Mouse (Mus musculus): ENCODE results near the gene Baz2a. TPM values are rescaled to one million over a fixed set of nuclear protein-coding genes. Genes with fewer than 3 reads are reported as not detected.

The Baz2a gene
- polyA plus RNA-seq, 1 experiment from 2014 or later, result 8.1 TPM

DNA sequence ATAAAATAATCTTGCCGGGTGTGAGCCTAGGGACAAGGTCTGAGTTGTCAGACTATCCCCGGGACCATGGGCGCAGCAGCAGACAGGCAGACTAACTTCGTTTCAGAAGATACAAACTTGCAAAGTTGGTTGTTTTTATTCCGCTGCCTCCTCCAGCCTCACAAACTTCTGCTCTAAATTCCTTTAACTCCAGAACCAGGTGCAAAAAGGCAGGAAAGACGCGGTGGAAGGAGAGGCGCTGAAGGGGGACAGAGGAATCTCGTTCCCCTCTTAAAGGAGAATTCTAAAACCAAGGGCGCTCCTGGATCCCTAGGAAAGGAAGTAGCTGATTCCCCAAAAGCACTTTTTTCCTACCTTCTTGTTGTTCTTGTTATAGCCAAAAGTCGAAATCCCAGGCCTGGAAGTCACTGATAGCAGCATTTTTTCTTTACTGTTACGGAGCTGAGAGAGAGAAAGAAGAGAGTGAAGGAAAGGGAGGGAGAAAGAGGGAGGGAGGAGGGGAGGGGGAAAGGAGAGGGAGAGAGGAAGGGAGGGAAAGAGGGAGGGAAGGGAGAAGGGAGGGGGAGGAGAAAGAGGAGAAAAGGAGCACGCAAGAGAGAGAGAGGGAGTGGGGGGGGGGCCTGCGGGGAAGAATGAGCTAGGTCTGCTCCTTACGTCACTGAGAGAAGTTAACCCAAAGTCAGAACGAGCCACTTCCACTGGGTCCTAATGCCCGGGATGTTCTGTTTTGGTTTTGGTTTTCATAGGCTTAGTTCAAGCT is 84.8 kb downstream of the Baz2a start:
- under 1% methylated on average over 17 of the region's 17 CpGs for WGBS
- peak overlapping the region; percentile 43 for H3K27ac ChIP-seq (ENCODE audit: low read depth, low read length)
- no peaks in the 10 kb centered on the region for H3K9me3 ChIP-seq (ENCODE audit: control insufficient read depth)
- H3K27me3 ChIP-seq (replicated peaks; ENCODE audit: control insufficient read depth, insufficient read depth, low read length), result no peaks in the 10 kb centered on the region
- ATAC-seq, result peak; percentile 72
- peak overlapping the region; percentile 61 for H3K4me2 ChIP-seq (replicated peaks; ENCODE audit: low read depth)
- peak overlapping the region; percentile 50 for H3K4me3 ChIP-seq (ENCODE audit: low read depth, low read length)
- peak overlapping the region; percentile 41 for H3K9ac ChIP-seq (ENCODE audit: low read depth, low read length)
- TF ChIP-seq CTCF (IDR thresholded peaks at IDR 0.05; ENCODE audit: low read depth), result no peak
- peaks cover 4% of the 10 kb centered on the region; the same call in 1 of the 2 replicates for H3K4me1 ChIP-seq (replicated peaks; ENCODE audit: control insufficient read depth, insufficient read depth, low read length)
- H3K36me3 ChIP-seq (ENCODE audit: control insufficient read depth, insufficient read depth), result no peaks in the 10 kb centered on the region

DNA sequence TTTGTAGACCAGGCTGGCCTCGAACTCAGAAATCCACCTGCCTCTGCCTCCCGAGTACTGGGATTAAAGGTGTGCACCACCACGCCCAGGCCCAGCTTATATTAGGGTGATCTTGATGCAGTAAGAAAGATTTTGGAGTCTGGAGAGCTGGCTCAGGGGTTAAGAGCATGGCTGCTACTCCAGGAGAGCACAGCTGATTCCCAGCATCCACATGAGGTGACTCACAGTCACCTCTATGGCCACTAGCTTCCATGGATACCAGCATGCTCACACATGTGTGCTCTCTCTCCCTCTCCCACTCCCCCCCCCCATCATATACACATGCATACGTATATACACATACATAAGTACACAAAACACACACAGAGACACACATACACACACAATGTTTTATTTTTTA is 85.9 kb downstream of the Baz2a start:
- Histone ChIP-seq H3K27me3 (replicated peaks; ENCODE audit: control insufficient read depth, insufficient read depth, low read length) (no peaks in the 10 kb centered on the region), H3K36me3 (ENCODE audit: control insufficient read depth, insufficient read depth) (no peaks in the 10 kb centered on the region), H3K27ac (ENCODE audit: low read depth, low read length) (no peak overlapping the region), H3K4me2 (replicated peaks; ENCODE audit: low read depth) (no peak overlapping the region), H3K4me3 (ENCODE audit: low read depth, low read length) (no peak overlapping the region), H3K9me3 (ENCODE audit: control insufficient read depth) (no peaks in the 10 kb centered on the region), H3K4me1 (replicated peaks; ENCODE audit: control insufficient read depth, insufficient read depth, low read length) (peaks cover 4% of the 10 kb centered on the region; the same call in 1 of the 2 replicates), H3K9ac (ENCODE audit: low read depth, low read length) (no peak overlapping the region)
- no peak for TF ChIP-seq CTCF (IDR thresholded peaks at IDR 0.05; ENCODE audit: low read depth)
- WGBS, result 89% methylated on average over 4 of the region's 4 CpGs
- no peak for ATAC-seq

MicroRNAs within 50 kb of the gene (microRNA counts, 519-probe panel; counts per million panel counts)
- not detected for microRNA mmu-miR-677

Small RNAs within 50 kb of the gene (microRNA-seq; reads per million reads assigned to microRNA genes)
- gene Mir677, result 12.5 reads per million, percentile 23 among the genes with 10 or more reads in this experiment

Other genes starting within 250 kb of the Baz2a start
- gene Rdh19, start 241.6 kb upstream of the Baz2a start, polyA plus RNA-seq (2015; fragmentation: Nextera tagmentation; extraction: Ambion mirVana), result not detected in 2 replicates
- 0.24 and 0.39 TPM in 2 replicates for gene Rdh16f2, start 225.1 kb upstream of the Baz2a start, polyA plus RNA-seq (2015; fragmentation: Nextera tagmentation; extraction: Ambion mirVana)
- 1.1 and 1.2 TPM in 2 replicates for gene Rdh7, start 202.8 kb upstream of the Baz2a start, polyA plus RNA-seq (2015; fragmentation: Nextera tagmentation; extraction: Ambion mirVana)
- 0.09 TPM in 1 of 2 replicates, not detected in the other for gene Sdr9c7, start 193.1 kb upstream of the Baz2a start, polyA plus RNA-seq (2015; fragmentation: Nextera tagmentation; extraction: Ambion mirVana)
- gene Hsd17b6, start 84.0 kb upstream of the Baz2a start, polyA plus RNA-seq (2015; fragmentation: Nextera tagmentation; extraction: Ambion mirVana), result 0.74 and 0.86 TPM in 2 replicates
- 18.7 and 22.1 TPM in 2 replicates for gene Prim1, start 76.4 kb upstream of the Baz2a start, polyA plus RNA-seq (2015; fragmentation: Nextera tagmentation; extraction: Ambion mirVana)
- 511 and 531 TPM in 2 replicates for gene Naca, start 56.0 kb upstream of the Baz2a start, polyA plus RNA-seq (2015; fragmentation: Nextera tagmentation; extraction: Ambion mirVana)
- gene Ptges3, start 32.6 kb upstream of the Baz2a start, polyA plus RNA-seq (2015; fragmentation: Nextera tagmentation; extraction: Ambion mirVana), result 264 and 269 TPM in 2 replicates
- gene Atp5b, start 8.3 kb upstream of the Baz2a start, polyA plus RNA-seq (2015; fragmentation: Nextera tagmentation; extraction: Ambion mirVana), result 2,460 and 2,644 TPM in 2 replicates
- gene Rbms2, start 88.7 kb downstream of the Baz2a start, polyA plus RNA-seq (2015; fragmentation: Nextera tagmentation; extraction: Ambion mirVana), result 11.2 and 11.7 TPM in 2 replicates
- 0.37 and 0.42 TPM in 2 replicates for gene Gls2, start 102.9 kb downstream of the Baz2a start, polyA plus RNA-seq (2015; fragmentation: Nextera tagmentation; extraction: Ambion mirVana)
- 22.9 and 23.2 TPM in 2 replicates for gene Spryd4, start 120.2 kb downstream of the Baz2a start, polyA plus RNA-seq (2015; fragmentation: Nextera tagmentation; extraction: Ambion mirVana)
- not detected in 2 replicates for gene Mip, start 134.3 kb downstream of the Baz2a start, polyA plus RNA-seq (2015; fragmentation: Nextera tagmentation; extraction: Ambion mirVana)
- gene Timeless, start 140.5 kb downstream of the Baz2a start, polyA plus RNA-seq (2015; fragmentation: Nextera tagmentation; extraction: Ambion mirVana), result 8.6 and 10.6 TPM in 2 replicates
- not detected in 2 replicates for gene Apon, start 162.5 kb downstream of the Baz2a start, polyA plus RNA-seq (2015; fragmentation: Nextera tagmentation; extraction: Ambion mirVana)
- gene Apof, start 177.1 kb downstream of the Baz2a start, polyA plus RNA-seq (2015; fragmentation: Nextera tagmentation; extraction: Ambion mirVana), result 0.12 TPM in 2 replicates
- 23.2 and 26.7 TPM in 2 replicates for gene Stat2, start 179.0 kb downstream of the Baz2a start, polyA plus RNA-seq (2015; fragmentation: Nextera tagmentation; extraction: Ambion mirVana)
- gene Il23a, start 207.2 kb downstream of the Baz2a start, polyA plus RNA-seq (2015; fragmentation: Nextera tagmentation; extraction: Ambion mirVana), result 0.22 and 0.46 TPM in 2 replicates
- gene Pan2, start 211.8 kb downstream of the Baz2a start, polyA plus RNA-seq (2015; fragmentation: Nextera tagmentation; extraction: Ambion mirVana), result 11.5 and 14.0 TPM in 2 replicates
- gene Cnpy2, start 230.9 kb downstream of the Baz2a start, polyA plus RNA-seq (2015; fragmentation: Nextera tagmentation; extraction: Ambion mirVana), result 254 and 273 TPM in 2 replicates
- 248 and 266 TPM in 2 replicates for gene Cs, start 246.2 kb downstream of the Baz2a start, polyA plus RNA-seq (2015; fragmentation: Nextera tagmentation; extraction: Ambion mirVana)

Data from intestine, postnatal 0 days (tissue).